Mouse (Mus musculus): Measurements from ENCODE around the gene Scrg1. TPM values are rescaled to one million over a fixed set of nuclear protein-coding genes. Genes with fewer than 3 reads are reported as not detected.

The Scrg1 gene
- 10 to 100 TPM; 31.3 to 42.3 TPM for total RNA-seq (2023)

DNA sequence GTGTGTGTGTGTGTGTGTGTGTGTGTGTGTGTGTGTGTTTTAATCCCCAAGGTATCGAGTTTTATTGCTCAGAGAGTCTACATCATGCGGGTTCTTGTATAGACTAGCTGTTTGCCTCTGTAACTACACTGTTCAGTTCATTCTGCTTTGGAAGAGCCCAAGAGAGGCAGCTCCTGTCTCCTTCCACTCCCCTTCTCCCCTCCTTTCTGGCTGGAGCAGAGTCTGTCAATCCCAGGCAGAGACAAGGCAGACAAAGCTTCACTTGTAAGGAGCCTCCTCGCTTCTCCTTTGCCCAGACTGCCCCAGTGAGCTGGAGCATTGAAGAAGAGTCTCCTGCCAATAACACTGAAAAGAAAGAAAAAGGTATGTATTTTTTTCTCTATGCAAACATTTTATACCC, at the start of gene Scrg1:
Gene Scrg1, plus strand, starts transcription at position 159 of the 400 bp plus-strand sequence.

DNA sequence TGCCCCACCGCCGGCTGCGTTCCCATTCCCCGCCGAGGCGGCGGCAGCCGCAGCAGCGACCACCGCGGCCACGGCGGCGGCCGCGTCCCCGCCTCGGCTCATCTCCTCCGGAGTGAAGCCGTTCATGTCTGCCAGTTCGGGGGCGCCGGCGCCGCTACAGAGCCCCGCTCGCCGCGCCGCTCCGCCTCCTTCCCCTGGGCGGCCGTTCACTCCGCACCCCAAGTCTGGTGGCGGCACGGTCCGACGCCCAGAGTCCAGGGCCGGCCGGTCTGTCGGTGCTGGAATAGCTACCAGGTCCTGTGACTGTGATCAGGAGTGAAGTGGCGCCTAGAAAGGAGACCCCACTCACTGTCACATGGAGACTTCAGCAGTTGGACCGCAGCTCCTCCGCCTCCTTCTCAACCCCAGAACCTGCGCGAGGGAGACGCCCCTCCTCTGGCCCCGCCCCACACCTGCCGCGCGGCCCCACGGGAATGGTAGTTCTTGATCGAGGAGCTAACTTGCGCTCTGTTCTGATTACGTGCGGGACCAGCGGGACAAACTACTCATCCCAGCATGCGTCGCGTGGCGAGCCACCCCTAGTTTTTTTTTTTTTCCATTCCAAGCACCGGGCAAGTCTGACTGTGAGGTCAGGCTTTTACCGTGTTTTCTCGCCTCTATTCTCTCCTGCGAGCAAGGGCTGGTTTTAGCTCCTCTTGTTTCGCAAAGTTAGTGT, 31.9 kb downstream of the Scrg1 start, which contains the start of gene Sap30:
Gene Sap30, minus strand, starts transcription at position 420 of the 715 bp plus-strand sequence.

DNA sequence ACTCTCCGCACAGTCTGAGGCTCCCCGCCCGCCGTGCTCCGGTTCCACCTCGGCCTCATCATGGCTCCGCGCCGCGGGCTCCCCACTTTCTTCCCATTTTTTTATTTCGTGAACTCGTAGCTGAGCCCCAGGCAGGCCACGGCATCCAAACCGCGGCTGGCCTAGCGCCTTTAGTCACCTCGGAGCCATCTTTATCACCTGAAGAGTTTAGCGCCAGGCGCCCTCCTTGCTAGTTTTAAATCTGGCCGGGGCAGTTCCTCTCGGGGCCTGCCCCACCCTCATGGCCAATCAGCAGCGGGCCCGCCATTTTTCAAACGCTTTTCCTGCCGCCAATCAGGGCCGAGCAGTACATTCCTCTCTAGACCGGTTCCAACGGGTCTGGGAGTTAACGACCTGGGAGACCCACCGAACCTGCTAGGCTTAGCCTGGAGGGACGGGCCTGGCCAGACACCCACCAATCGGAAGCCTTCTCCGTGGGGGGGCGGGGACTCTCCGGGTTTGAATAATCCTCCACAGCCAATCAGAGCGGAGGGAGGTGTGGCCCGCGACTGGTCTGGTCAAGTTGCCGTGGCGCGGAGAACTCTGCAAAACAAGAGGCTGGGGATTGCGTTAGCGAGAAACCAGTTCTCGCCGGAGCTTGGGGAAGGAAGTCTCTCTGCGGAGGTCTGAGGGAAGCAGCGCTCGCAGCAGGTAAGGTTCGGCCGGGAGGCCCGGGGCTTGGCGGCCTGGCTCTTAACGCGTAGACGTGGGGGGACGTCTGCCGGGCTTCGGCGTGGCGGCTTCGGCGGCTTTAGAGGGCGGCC, 55.8 kb downstream of the Scrg1 start, which contains the start of gene Hmgb2:
Gene Hmgb2, plus strand, starts transcription at position 592 of the 803 bp plus-strand sequence.

Other genes with a start within 250 kb of the Scrg1 start
- gene Hand2, start 134.9 kb upstream of the Scrg1 start, total RNA-seq (2023), result not detected
- 10 to 100 TPM; 44.6 to 56.8 TPM for gene Sap30, start 31.9 kb downstream of the Scrg1 start, total RNA-seq (2023)
- 100 to 1,000 TPM; 848 to 870 TPM for gene Hmgb2, start 56.0 kb downstream of the Scrg1 start, total RNA-seq (2023)
- 1 to 10 TPM; 7.8 to 9.9 TPM for gene Galnt7, start 197.1 kb downstream of the Scrg1 start, total RNA-seq (2023)